Mouse (Mus musculus): ENCODE measurements around the gene Sdha. TPM values are rescaled to one million over a fixed set of nuclear protein-coding genes. Genes with fewer than 3 reads are reported as not detected.

Gene Sdha
- total and polyA plus RNA-seq, 3 experiments = 120 to 249 (median 161) TPM

DNA sequence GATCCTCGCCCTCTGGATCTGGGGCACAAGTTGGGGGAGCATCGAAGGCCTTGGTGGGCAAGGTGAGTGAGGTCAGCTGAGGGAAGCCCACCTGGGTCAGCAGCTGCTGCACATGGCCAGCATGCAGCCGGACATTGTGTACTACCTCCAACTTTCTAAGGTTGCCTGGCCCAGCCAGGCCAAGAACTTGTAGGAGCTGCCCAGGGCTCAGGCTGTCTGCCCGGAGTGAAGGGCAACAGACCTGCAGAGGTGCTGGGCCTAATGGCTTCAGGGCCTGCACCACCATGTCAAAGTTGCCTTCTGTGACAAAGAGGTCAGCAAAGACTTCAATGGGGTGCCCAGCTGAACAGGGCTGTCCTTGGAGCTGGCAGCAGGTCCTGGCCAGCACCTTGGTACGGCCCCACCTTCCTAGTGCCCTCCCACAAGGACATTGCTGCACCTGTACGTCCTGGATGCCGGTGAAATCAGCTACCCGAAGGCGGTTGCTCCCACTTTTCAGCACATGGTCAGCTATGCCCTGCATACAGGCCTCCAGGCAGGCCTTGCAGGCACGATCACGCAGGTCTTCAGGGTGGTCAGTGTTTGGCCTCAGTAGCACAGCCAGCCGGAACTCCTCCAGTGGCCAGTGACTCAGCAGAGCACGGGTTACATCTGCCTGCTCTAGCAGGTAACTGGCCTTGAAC lies 13.2 kb upstream of the Sdha start:
- in situ Hi-C loops (cut with MboI; ENCODE audit: low pct_ligation_motif_present, low pct_unique_long_range_greater_than_20kb, low sequenced_read_pairs) (no loop called here), dilution Hi-C loops (cut with MboI; ENCODE audit: extremely low pct_ligation_motif_present, extremely low pct_unique_long_range_greater_than_20kb, low sequenced_read_pairs) (no loop called here)
- peaks cover 19 to 51% of the 10 kb centered on the region in 2 experiments for H3K36me3 ChIP-seq (replicated peaks in 1 of 2; ENCODE audit: control insufficient read depth in 1 of 2, insufficient read depth in 1 of 2, low read length in 1 of 2)
- H3K9ac ChIP-seq (ENCODE audit: insufficient read depth, low read depth) = no peak overlapping the region
- H3K4me3 ChIP-seq (replicated peaks in 1 of 3; ENCODE audit: low read depth in 2 of 3, low read length in 2 of 3, poor library complexity in 1 of 3) = no peak overlapping the region
- H3K27me3 ChIP-seq (replicated peaks) = no peaks in the 10 kb centered on the region
- H3K9me3 ChIP-seq (replicated peaks; ENCODE audit: low read length) = no peaks in the 10 kb centered on the region
- no peaks in the 10 kb centered on the region; the same call in 1 of the 2 replicates for H3K79me2 ChIP-seq (replicated peaks; ENCODE audit: control insufficient read depth, extremely low read depth, insufficient read depth, poor library complexity, severe bottlenecking)
- peaks cover 0 to 11% of the 10 kb centered on the region in 2 experiments; a peak in 2 of 4 replicates for H3K4me1 ChIP-seq (ENCODE audit: control insufficient read depth in 1 of 2, insufficient read depth in 2 of 2)
- no peak overlapping the region for H3K27ac ChIP-seq (ENCODE audit: insufficient read depth, low read depth)
- TF ChIP-seq EP300 (IDR thresholded peaks at IDR 0.05; ENCODE audit: low read length) (no peak), TBP (conservative IDR thresholded peaks at IDR 0.05; ENCODE audit: low read depth, low read length) (no peak), USF1 (IDR thresholded peaks at IDR 0.05; ENCODE audit: low read depth, low read length) (no peak), ZMIZ1 (IDR thresholded peaks at IDR 0.05; ENCODE audit: low read depth, low read length) (no peak), JUN (IDR thresholded peaks at IDR 0.05; ENCODE audit: insufficient read depth, low read depth, low read length) (no peak), CHD2 (IDR thresholded peaks at IDR 0.05; ENCODE audit: low read length) (no peak), ELF1 (IDR thresholded peaks at IDR 0.05; ENCODE audit: low read depth, low read length) (no peak), PAX5 (IDR thresholded peaks at IDR 0.05; ENCODE audit: low read length) (no peak), ZC3H11A (IDR thresholded peaks at IDR 0.05; ENCODE audit: low read depth, low read length) (no peak), POLR2AphosphoS2 (IDR thresholded peaks at IDR 0.05; ENCODE audit: low read depth, low read length) (no peak), CTCF (conservative IDR thresholded peaks at IDR 0.05 in 1 of 2, IDR thresholded peaks at IDR 0.05 in 1 of 2; ENCODE audit: low read depth in 2 of 2, low read length in 2 of 2) (no peak), MAZ (IDR thresholded peaks at IDR 0.05; ENCODE audit: low read depth, low read length) (no peak), RAD21 (IDR thresholded peaks at IDR 0.05; ENCODE audit: low read depth, low read length) (no peak), KAT2A (IDR thresholded peaks at IDR 0.05; ENCODE audit: insufficient replicate concordance, low read length) (no peak), MYC (IDR thresholded peaks at IDR 0.05; ENCODE audit: low read depth, low read length) (no peak), JUND (conservative IDR thresholded peaks at IDR 0.05; ENCODE audit: low read depth, low read length) (no peak), USF2 (conservative IDR thresholded peaks at IDR 0.05; ENCODE audit: low read depth, low read length) (no peak), MAX (IDR thresholded peaks at IDR 0.05; ENCODE audit: low read length) (no peak)
- DNase-seq (ENCODE audit: extremely low read depth) = no peak
- no peak overlapping the region for H3K4me2 ChIP-seq (ENCODE audit: insufficient read depth, low read depth, poor library complexity, severe bottlenecking)

DNA sequence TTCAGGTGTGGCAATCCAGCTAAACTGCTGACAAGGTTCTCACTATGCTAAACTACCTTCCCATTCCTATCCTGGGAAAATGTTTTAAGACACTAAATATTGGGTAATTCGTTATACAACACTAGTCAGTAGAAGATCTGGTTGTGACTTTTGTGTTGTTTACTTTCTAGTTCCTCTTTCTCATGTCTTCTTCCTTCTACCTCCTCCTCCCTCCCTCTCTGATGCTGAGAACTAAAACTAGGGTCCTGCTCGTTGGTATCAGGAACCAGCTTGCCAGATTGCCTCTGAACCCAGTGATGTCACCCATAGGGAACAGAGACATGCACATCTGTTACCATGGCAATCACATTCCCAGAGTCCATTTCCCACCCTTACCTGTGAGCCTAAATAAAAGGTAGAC lies 12.1 kb upstream of the Sdha start:
- dilution Hi-C loops (cut with MboI; ENCODE audit: extremely low pct_ligation_motif_present, extremely low pct_unique_long_range_greater_than_20kb, low sequenced_read_pairs) = no loop called here
- Histone ChIP-seq H3K4me2 (ENCODE audit: insufficient read depth, low read depth, poor library complexity, severe bottlenecking) (no peak overlapping the region), H3K27me3 (replicated peaks) (no peaks in the 10 kb centered on the region), H3K4me3 (replicated peaks in 1 of 3; ENCODE audit: low read depth in 2 of 3, low read length in 2 of 3, poor library complexity in 1 of 3) (no peak overlapping the region), H3K36me3 (replicated peaks in 1 of 2; ENCODE audit: control insufficient read depth in 1 of 2, insufficient read depth in 1 of 2, low read length in 1 of 2) (peaks cover 26 to 60% of the 10 kb centered on the region in 2 experiments), H3K79me2 (replicated peaks; ENCODE audit: control insufficient read depth, extremely low read depth, insufficient read depth, poor library complexity, severe bottlenecking) (no peaks in the 10 kb centered on the region; the same call in 1 of the 2 replicates), H3K4me1 (ENCODE audit: control insufficient read depth in 1 of 2, insufficient read depth in 2 of 2) (peaks cover 0 to 9% of the 10 kb centered on the region in 2 experiments; a peak in 2 of 4 replicates), H3K27ac (ENCODE audit: insufficient read depth, low read depth) (no peak overlapping the region), H3K9ac (ENCODE audit: insufficient read depth, low read depth) (no peak overlapping the region), H3K9me3 (replicated peaks; ENCODE audit: low read length) (no peaks in the 10 kb centered on the region)
- TF ChIP-seq EP300 (IDR thresholded peaks at IDR 0.05; ENCODE audit: low read length) = no peak
- TF ChIP-seq ZMIZ1 (IDR thresholded peaks at IDR 0.05; ENCODE audit: low read depth, low read length) = no peak
- no peak for TF ChIP-seq USF2 (conservative IDR thresholded peaks at IDR 0.05; ENCODE audit: low read depth, low read length)
- TF ChIP-seq BHLHE40 (IDR thresholded peaks at IDR 0.05; ENCODE audit: low read depth, low read length) = no peak
- TF ChIP-seq SIN3A (IDR thresholded peaks at IDR 0.05; ENCODE audit: low read length) = no peak
- no peak for TF ChIP-seq JUND (conservative IDR thresholded peaks at IDR 0.05; ENCODE audit: low read depth, low read length)
- TF ChIP-seq ELF1 (IDR thresholded peaks at IDR 0.05; ENCODE audit: low read depth, low read length) = no peak
- no peak for TF ChIP-seq KAT2A (IDR thresholded peaks at IDR 0.05; ENCODE audit: insufficient replicate concordance, low read length)
- no peak for TF ChIP-seq USF1 (IDR thresholded peaks at IDR 0.05; ENCODE audit: low read depth, low read length)
- no peak for TF ChIP-seq GABPA (IDR thresholded peaks at IDR 0.05; ENCODE audit: insufficient replicate concordance, low read depth, low read length)
- no peak for TF ChIP-seq CHD2 (IDR thresholded peaks at IDR 0.05; ENCODE audit: low read length)
- no peak for TF ChIP-seq POLR2AphosphoS2 (IDR thresholded peaks at IDR 0.05; ENCODE audit: low read depth, low read length)
- TF ChIP-seq MAZ (IDR thresholded peaks at IDR 0.05; ENCODE audit: low read depth, low read length) = no peak
- no peak for TF ChIP-seq TBP (conservative IDR thresholded peaks at IDR 0.05; ENCODE audit: low read depth, low read length)
- in situ Hi-C loops (cut with MboI; ENCODE audit: low pct_ligation_motif_present, low pct_unique_long_range_greater_than_20kb, low sequenced_read_pairs) = no loop called here
- DNase-seq (ENCODE audit: extremely low read depth) = no peak

All from CH12.LX (cell line).